Mouse (Mus musculus) testis, adult 2 months (tissue): ENCODE data around the gene Phactr3.

ENCODE experiments used
- CTCF ChIP-seq: fragments of 200-500 bp; IDR thresholded peaks from 2 replicates; pipeline ENCODE4 v1.5.1; 2012; ENCODE audit warnings: low read depth, mild to moderate bottlenecking, inconsistent platforms, low read length, moderate library complexity; ENCODE audit not compliant: control insufficient read depth, insufficient read depth, insufficient replicate concordance
- POLR2A ChIP-seq: fragments of 200-500 bp; IDR thresholded peaks from 2 replicates; pipeline ENCODE4 v1.6.1; 2012; ENCODE audit warnings: low read depth, mild to moderate bottlenecking, inconsistent platforms, low read length, moderate library complexity; ENCODE audit not compliant: control insufficient read depth

DNA sequence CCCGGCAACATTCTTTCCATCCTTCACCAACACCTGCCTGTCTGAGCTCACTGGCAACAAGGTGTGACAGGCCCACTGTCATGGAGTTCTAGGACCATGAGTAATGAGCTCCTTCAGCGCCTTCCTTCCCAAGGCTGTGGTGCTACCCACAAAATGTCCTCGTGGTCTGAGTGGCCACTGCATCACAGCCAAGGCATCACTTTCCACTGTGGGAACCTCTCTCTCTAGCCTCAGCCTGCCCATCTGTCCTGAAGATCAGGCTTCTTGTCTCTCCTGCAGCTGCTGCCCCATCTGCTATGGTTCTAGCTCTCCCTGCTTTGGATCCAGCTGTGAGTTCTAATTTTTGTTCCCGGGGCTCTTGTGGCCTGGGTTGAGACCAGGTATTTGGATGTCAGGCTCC, 206.0 kb downstream of the Phactr3 start:
- TF ChIP-seq POLR2A (no peak), CTCF (no peak)
